Mouse (Mus musculus) liver, adult 2 months (tissue): ENCODE data around the gene Elof1. TPM values are rescaled to one million over a fixed set of nuclear protein-coding genes. Genes with fewer than 3 reads are reported as not detected.

ENCODE experiments used
- DNase-seq: peaks from one replicate; pipeline ENCODE4 v3.0.0-alpha.2; 2011; ENCODE audit warnings: low read depth, low spot score; ENCODE audit errors: extremely low read depth
- H3K27ac ChIP-seq: fragments of 200-500 bp; replicated peaks from 2 replicates; pipeline ENCODE4 v1.5.1; 2012; ENCODE audit warnings: low read depth, mild to moderate bottlenecking, control low read depth, inconsistent platforms, low read length; ENCODE audit not compliant: insufficient read depth
- H3K27me3 ChIP-seq: fragments of 200-500 bp; 2 replicates; pipeline ENCODE4 v1.6.1; 2012; ENCODE audit warnings: mild to moderate bottlenecking, moderate library complexity, low read length, inconsistent platforms; ENCODE audit not compliant: control insufficient read depth, insufficient read depth
- H3K36me3 ChIP-seq: fragments of 200-500 bp; 2 replicates; pipeline ENCODE4 v1.6.1; 2012; ENCODE audit warnings: low read length, inconsistent platforms; ENCODE audit not compliant: control insufficient read depth, insufficient read depth
- H3K4me1 ChIP-seq: fragments of 200-500 bp; 2 replicates; pipeline ENCODE4 v1.6.1; 2011; ENCODE audit warnings: low read length; ENCODE audit not compliant: control insufficient read depth, insufficient read depth
- H3K4me3 ChIP-seq: fragments of 200-500 bp; 2 replicates; pipeline ENCODE4 v1.5.1; 2011; ENCODE audit warnings: low read depth, mild to moderate bottlenecking, control low read depth, low read length, moderate library complexity; ENCODE audit not compliant: insufficient read depth
- H3K79me2 ChIP-seq: fragments of 200-500 bp; 2 replicates; pipeline ENCODE4 v1.6.1; 2012; ENCODE audit warnings: inconsistent platforms, mild to moderate bottlenecking, low read length, moderate library complexity; ENCODE audit not compliant: control insufficient read depth, insufficient read depth
- H3K9ac ChIP-seq: fragments of 200-500 bp; 2 replicates; pipeline ENCODE4 v1.6.1; 2012; ENCODE audit warnings: low read depth, mild to moderate bottlenecking, control low read depth, inconsistent platforms, low read length
- CTCF ChIP-seq: fragments of 200-500 bp; IDR thresholded peaks from 2 replicates; pipeline ENCODE4 v1.5.1; 2011; ENCODE audit warnings: low read depth, low read length, control low read depth
- POLR2A ChIP-seq: fragments of 200-500 bp; IDR thresholded peaks from 2 replicates; pipeline ENCODE4 v1.6.1; 2011; ENCODE audit warnings: low read length, control low read depth; ENCODE audit not compliant: insufficient read depth; ENCODE audit errors: extremely low read depth
- WGBS: fragments of 180-500 bp; shearing (Covaris S2); methylation state at CpG from one replicate; pipeline ENCODE4 v1.1.7; 2018; 5-methylcytosine and 5-hydroxymethylcytosine counted together
- polyA plus RNA-seq: library from polyadenylated mRNA; depleted of rRNA; stranded (reverse); fragments of >200 nt; gene quantifications from 2 replicates; pipeline ENCODE4 v1.2.3, GENCODE M21; 2012
- total RNA-seq: library from RNA; depleted of rRNA; stranded (reverse); fragments of >200 nt; gene quantifications from 2 replicates; pipeline ENCODE4 v1.2.3, GENCODE M21; 2014

Gene Elof1
- total and polyA plus RNA-seq, 2 experiments: 46.2 to 108 TPM

- Histone ChIP-seq H3K27ac (no peak overlapping the region), H3K27me3 (no peaks in the 10 kb centered on the region), H3K79me2 (no peaks in the 10 kb centered on the region), H3K4me1 (peaks cover 3% of the 10 kb centered on the region; the same call in 1 of the 2 replicates), H3K4me3 (no peak overlapping the region), H3K36me3 (no peaks in the 10 kb centered on the region), H3K9ac (no peak overlapping the region)
- WGBS: 58% methylated on average over 7 of the region's 7 CpGs
- TF ChIP-seq CTCF: no peak
- TF ChIP-seq POLR2A: no peak
- peak; percentile 60 for DNase-seq
Observed at GRCm38 (mm10) chr9:22134246-22134890, 17.4 kb upstream of the Elof1 start.

GRCm38 (mm10) chr9:22132220-22132619, 15.2 kb upstream of the Elof1 start:
- H3K27ac ChIP-seq: peak overlapping the region; percentile 92
- H3K4me1 ChIP-seq: peaks cover 3% of the 10 kb centered on the region; the same call in 1 of the 2 replicates
- TF ChIP-seq POLR2A (no peak), CTCF (no peak)
- H3K27me3 ChIP-seq: no peaks in the 10 kb centered on the region
- peak overlapping the region; percentile 86 for H3K9ac ChIP-seq
- no peaks in the 10 kb centered on the region for H3K79me2 ChIP-seq
- peaks cover 1% of the 10 kb centered on the region; the same call in 1 of the 2 replicates for H3K36me3 ChIP-seq
- 34% methylated on average over 11 of the region's 11 CpGs for WGBS
- peak; percentile 71 for DNase-seq
- peak overlapping the region; percentile 77 for H3K4me3 ChIP-seq

- no peaks in the 10 kb centered on the region for H3K79me2 ChIP-seq
- peaks cover 3% of the 10 kb centered on the region; the same call in 1 of the 2 replicates for H3K36me3 ChIP-seq
- 5% methylated on average over 35 of the region's 35 CpGs for WGBS
- peaks cover 3% of the 10 kb centered on the region; the same call in 1 of the 2 replicates for H3K4me1 ChIP-seq
- peak overlapping the region; percentile 92 for H3K27ac ChIP-seq
- peak overlapping the region; percentile 86 for H3K9ac ChIP-seq
- peak; percentile 92 for DNase-seq
- H3K4me3 ChIP-seq: peak overlapping the region; percentile 77
- TF ChIP-seq CTCF (no peak), POLR2A (0 out of 2 replicates have a peak, but pooled peaks have one; percentile 49)
- H3K27me3 ChIP-seq: no peaks in the 10 kb centered on the region
Observed at GRCm38 (mm10) chr9:22131226-22131981, 14.4 kb upstream of the Elof1 start.

GRCm38 (mm10) chr9:22125246-22126027, 8.5 kb upstream of the Elof1 start:
- DNase-seq: no peak
- Histone ChIP-seq H3K27ac (no peak overlapping the region), H3K27me3 (no peaks in the 10 kb centered on the region), H3K79me2 (no peaks in the 10 kb centered on the region), H3K4me1 (no peaks in the 10 kb centered on the region), H3K4me3 (no peak overlapping the region), H3K36me3 (peaks cover 3% of the 10 kb centered on the region; the same call in 1 of the 2 replicates), H3K9ac (no peak overlapping the region)
- WGBS: 89% methylated on average over 15 of the region's 15 CpGs
- TF ChIP-seq CTCF (no peak), POLR2A (no peak)

GRCm38 (mm10) chr9:22124169-22124568, 7.2 kb upstream of the Elof1 start:
- 94% methylated on average over 3 of the region's 3 CpGs for WGBS
- no peaks in the 10 kb centered on the region; the same call in 1 of the 2 replicates for H3K4me1 ChIP-seq

More at GRCm38 (mm10) chr9:22124169-22124568, 7.2 kb upstream of the Elof1 start:
- no peak overlapping the region for H3K9ac ChIP-seq
- peaks cover 3% of the 10 kb centered on the region; the same call in 1 of the 2 replicates for H3K36me3 ChIP-seq
- no peak for DNase-seq
- no peak overlapping the region for H3K4me3 ChIP-seq
- no peaks in the 10 kb centered on the region for H3K27me3 ChIP-seq
- no peaks in the 10 kb centered on the region for H3K79me2 ChIP-seq
- TF ChIP-seq CTCF: no peak
- no peak for TF ChIP-seq POLR2A
- H3K27ac ChIP-seq: no peak overlapping the region
